Mouse (Mus musculus): Measurements from ENCODE around the gene Cdh1. TPM values are rescaled to one million over a fixed set of nuclear protein-coding genes. Genes with fewer than 3 reads are reported as not detected.

The Cdh1 gene
- polyA plus RNA-seq, 1 experiment from 2014 or later: 28.8 TPM

DNA sequence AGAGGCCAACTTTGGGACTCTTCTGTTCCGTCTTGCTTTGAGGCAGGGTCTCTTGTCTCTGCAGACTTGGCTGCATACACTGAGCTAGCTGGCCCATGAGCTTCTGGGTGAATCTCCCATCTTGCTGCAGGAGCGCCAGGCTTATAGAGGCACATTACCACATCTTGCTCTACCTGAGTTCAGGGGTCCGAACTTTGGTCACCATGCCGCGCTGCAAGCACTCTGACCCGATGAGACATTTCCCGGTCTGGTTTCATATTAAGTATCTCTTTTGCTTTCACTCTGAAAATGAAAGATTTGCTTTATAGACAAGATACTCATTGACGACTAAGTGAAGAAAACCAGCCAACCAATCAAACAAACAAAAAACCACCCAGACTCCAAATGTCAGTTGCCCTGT is 45.3 kb downstream of the Cdh1 start:
- TF ChIP-seq EP300 (IDR thresholded peaks at IDR 0.05; ENCODE audit: low read depth) (no peak), CTCF (IDR thresholded peaks at IDR 0.05; ENCODE audit: low read depth) (no peak)
- 75% methylated on average over 8 of the region's 8 CpGs for WGBS (ENCODE audit: insufficient replicate concordance)
- H3K27me3 ChIP-seq (ENCODE audit: insufficient read depth, low read length): no peaks in the 10 kb centered on the region
- no peak for ATAC-seq
- no peak overlapping the region for H3K9ac ChIP-seq (replicated peaks)
- no peak overlapping the region for H3K4me3 ChIP-seq (ENCODE audit: low read depth, low read length)
- peaks cover 3% of the 10 kb centered on the region; the same call in 1 of the 2 replicates for H3K36me3 ChIP-seq (replicated peaks; ENCODE audit: insufficient read depth, low read length)
- no peak overlapping the region for H3K27ac ChIP-seq (ENCODE audit: low read depth)
- DNase-seq: no peak
- H3K4me1 ChIP-seq (ENCODE audit: insufficient read depth): no peaks in the 10 kb centered on the region
- no peak overlapping the region for H3K4me2 ChIP-seq (ENCODE audit: low read depth, low read length)
- no peaks in the 10 kb centered on the region for H3K9me3 ChIP-seq (ENCODE audit: low read length)

DNA sequence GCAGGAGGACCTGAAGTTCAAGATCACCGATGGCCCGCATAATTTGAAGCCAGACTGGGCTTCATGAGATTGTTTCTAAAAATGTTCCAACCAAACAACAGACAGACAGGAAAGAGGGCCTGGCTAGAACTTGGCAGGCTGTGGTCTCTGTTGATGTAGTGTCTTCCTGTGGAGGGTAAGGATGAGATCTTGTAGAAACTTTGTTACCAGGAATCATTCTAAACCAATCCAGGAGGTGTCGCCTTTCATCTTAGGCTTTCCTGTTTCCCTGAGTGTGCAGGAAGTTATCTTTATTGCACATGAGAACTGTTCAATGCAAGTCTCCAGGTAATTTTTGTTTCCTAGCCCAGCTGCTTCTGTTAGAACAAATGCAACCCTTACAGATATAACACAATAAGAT is 48.8 kb downstream of the Cdh1 start:
- no peaks in the 10 kb centered on the region for H3K4me1 ChIP-seq (ENCODE audit: insufficient read depth)
- DNase-seq (no peak), ATAC-seq (no peak)
- no peak overlapping the region for H3K4me3 ChIP-seq (ENCODE audit: low read depth, low read length)
- H3K9ac ChIP-seq (replicated peaks): no peak overlapping the region
- peaks cover 3% of the 10 kb centered on the region; the same call in 1 of the 2 replicates for H3K36me3 ChIP-seq (replicated peaks; ENCODE audit: insufficient read depth, low read length)
- H3K27ac ChIP-seq (ENCODE audit: low read depth): no peak overlapping the region
- H3K4me2 ChIP-seq (ENCODE audit: low read depth, low read length): no peak overlapping the region
- H3K9me3 ChIP-seq (ENCODE audit: low read length): no peaks in the 10 kb centered on the region
- WGBS (ENCODE audit: insufficient replicate concordance): 41% methylated on average over 3 of the region's 3 CpGs
- TF ChIP-seq EP300 (IDR thresholded peaks at IDR 0.05; ENCODE audit: low read depth): no peak
- TF ChIP-seq CTCF (IDR thresholded peaks at IDR 0.05; ENCODE audit: low read depth): no peak
- no peaks in the 10 kb centered on the region for H3K27me3 ChIP-seq (ENCODE audit: insufficient read depth, low read length)

DNA sequence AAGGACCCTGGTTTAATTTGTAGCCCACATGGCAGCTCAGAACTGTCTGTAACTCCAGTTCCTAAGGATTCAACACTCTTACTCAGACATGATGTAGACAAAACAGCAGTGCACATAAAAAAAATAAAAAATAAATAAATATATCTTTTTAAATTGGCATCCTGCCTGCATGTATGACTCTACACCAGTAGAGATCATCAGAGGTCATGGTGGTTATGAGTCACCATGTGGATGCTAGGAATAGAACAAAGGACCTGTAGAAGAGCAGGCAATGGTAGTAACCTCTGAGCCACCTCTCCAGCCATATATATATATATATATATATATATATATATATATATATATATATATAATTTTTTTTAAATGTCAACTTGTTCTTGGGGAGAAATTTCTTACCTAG is 52.9 kb downstream of the Cdh1 start:
- H3K9me3 ChIP-seq (ENCODE audit: low read length): no peaks in the 10 kb centered on the region
- H3K27me3 ChIP-seq (ENCODE audit: insufficient read depth, low read length): no peaks in the 10 kb centered on the region
- H3K4me3 ChIP-seq (ENCODE audit: low read depth, low read length): no peak overlapping the region
- no peak overlapping the region for H3K9ac ChIP-seq (replicated peaks)
- no peak for DNase-seq
- no peak for TF ChIP-seq EP300 (IDR thresholded peaks at IDR 0.05; ENCODE audit: low read depth)
- TF ChIP-seq CTCF (IDR thresholded peaks at IDR 0.05; ENCODE audit: low read depth): no peak
- peaks cover 11% of the 10 kb centered on the region for H3K36me3 ChIP-seq (replicated peaks; ENCODE audit: insufficient read depth, low read length)
- no peaks in the 10 kb centered on the region for H3K4me1 ChIP-seq (ENCODE audit: insufficient read depth)
- H3K27ac ChIP-seq (ENCODE audit: low read depth): no peak overlapping the region
- H3K4me2 ChIP-seq (ENCODE audit: low read depth, low read length): no peak overlapping the region
- no peak for ATAC-seq

DNA sequence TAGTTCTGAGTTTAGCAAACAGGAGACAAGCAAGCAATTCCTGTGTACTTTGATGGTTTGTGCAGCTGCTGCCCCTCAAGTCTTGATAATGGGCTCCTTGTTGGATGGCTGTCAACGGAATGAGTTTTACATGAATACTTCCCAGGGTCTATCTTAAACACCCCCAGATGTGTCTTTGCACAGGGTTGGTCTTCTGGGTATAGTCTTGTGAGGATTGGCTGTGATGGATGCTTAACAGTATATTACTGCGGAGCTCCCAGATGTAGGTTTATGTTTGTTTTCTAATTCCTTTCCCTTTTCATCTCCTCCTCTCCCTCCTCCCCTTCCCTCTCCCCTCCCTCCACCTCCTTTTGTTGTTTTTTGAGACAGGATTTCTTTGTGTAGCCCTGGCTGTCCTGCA is 69.6 kb downstream of the Cdh1 start:
- Histone ChIP-seq H3K9me3 (ENCODE audit: low read length) (no peaks in the 10 kb centered on the region), H3K36me3 (replicated peaks; ENCODE audit: insufficient read depth, low read length) (no peaks in the 10 kb centered on the region; the same call in 1 of the 2 replicates), H3K4me2 (ENCODE audit: low read depth, low read length) (no peak overlapping the region), H3K27ac (ENCODE audit: low read depth) (no peak overlapping the region), H3K4me1 (ENCODE audit: insufficient read depth) (no peaks in the 10 kb centered on the region), H3K9ac (replicated peaks) (no peak overlapping the region), H3K27me3 (ENCODE audit: insufficient read depth, low read length) (no peaks in the 10 kb centered on the region), H3K4me3 (ENCODE audit: low read depth, low read length) (no peak overlapping the region)
- DNase-seq (no peak), ATAC-seq (no peak)
- TF ChIP-seq CTCF (IDR thresholded peaks at IDR 0.05; ENCODE audit: low read depth) (no peak), EP300 (IDR thresholded peaks at IDR 0.05; ENCODE audit: low read depth) (no peak)
- 67% methylated on average over 2 of the region's 2 CpGs for WGBS (ENCODE audit: insufficient replicate concordance)

DNA sequence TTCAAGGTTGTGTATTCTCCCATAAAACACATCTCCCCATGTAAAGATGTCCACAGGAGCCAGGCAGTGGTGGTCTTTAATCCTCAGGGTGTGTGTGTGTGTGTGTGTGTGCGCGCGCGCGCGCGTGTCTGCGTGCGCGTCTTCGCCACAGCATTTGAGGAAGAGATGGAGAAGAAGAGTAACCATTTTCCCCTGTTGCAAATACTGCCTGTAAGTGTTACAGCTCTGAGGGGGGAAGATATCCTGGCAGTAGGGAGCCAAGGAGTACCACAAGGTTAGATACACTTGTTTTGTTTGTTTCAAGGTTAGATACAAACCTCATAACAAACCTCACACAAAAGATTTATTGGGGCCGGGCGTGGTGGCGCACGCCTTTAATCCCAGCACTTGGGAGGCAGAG is 71.2 kb downstream of the Cdh1 start:
- Histone ChIP-seq H3K4me1 (ENCODE audit: insufficient read depth) (no peaks in the 10 kb centered on the region), H3K9ac (replicated peaks) (no peak overlapping the region), H3K27me3 (ENCODE audit: insufficient read depth, low read length) (no peaks in the 10 kb centered on the region), H3K27ac (ENCODE audit: low read depth) (no peak overlapping the region), H3K4me2 (ENCODE audit: low read depth, low read length) (no peak overlapping the region), H3K4me3 (ENCODE audit: low read depth, low read length) (no peak overlapping the region), H3K36me3 (replicated peaks; ENCODE audit: insufficient read depth, low read length) (no peaks in the 10 kb centered on the region; the same call in 1 of the 2 replicates), H3K9me3 (ENCODE audit: low read length) (no peaks in the 10 kb centered on the region)
- TF ChIP-seq EP300 (IDR thresholded peaks at IDR 0.05; ENCODE audit: low read depth) (no peak), CTCF (IDR thresholded peaks at IDR 0.05; ENCODE audit: low read depth) (no peak)
- no peak for DNase-seq
- WGBS (ENCODE audit: insufficient replicate concordance): 91% methylated on average over 15 of the region's 15 CpGs
- ATAC-seq: no peak

DNA sequence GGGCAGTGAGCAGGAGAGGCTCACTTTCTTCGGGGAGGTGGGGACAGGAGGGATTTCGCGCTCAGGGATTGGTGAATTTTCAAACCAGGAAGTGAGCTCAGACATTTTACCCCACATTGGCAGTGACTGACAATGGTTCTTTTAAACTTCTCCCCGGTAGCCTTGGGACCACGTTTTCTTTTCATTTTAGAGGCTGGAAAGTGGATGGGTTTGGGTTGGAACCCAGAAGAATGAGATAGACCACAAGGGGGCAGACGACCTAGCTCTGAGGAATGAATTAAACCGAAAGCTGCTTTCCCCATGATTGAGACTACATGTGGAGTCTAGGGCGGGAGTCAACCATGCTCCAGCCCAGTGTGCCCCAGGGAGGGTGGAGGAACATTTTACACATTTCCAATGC is 71.7 kb downstream of the Cdh1 start:
- H3K4me1 ChIP-seq (ENCODE audit: insufficient read depth): no peaks in the 10 kb centered on the region
- DNase-seq: no peak
- H3K4me2 ChIP-seq (ENCODE audit: low read depth, low read length): no peak overlapping the region
- no peaks in the 10 kb centered on the region for H3K9me3 ChIP-seq (ENCODE audit: low read length)
- H3K27me3 ChIP-seq (ENCODE audit: insufficient read depth, low read length): no peaks in the 10 kb centered on the region
- no peak overlapping the region for H3K27ac ChIP-seq (ENCODE audit: low read depth)
- TF ChIP-seq CTCF (IDR thresholded peaks at IDR 0.05; ENCODE audit: low read depth): peak; percentile 44
- TF ChIP-seq EP300 (IDR thresholded peaks at IDR 0.05; ENCODE audit: low read depth): no peak
- no peak for ATAC-seq
- H3K9ac ChIP-seq (replicated peaks): no peak overlapping the region
- H3K4me3 ChIP-seq (ENCODE audit: low read depth, low read length): no peak overlapping the region
- H3K36me3 ChIP-seq (replicated peaks; ENCODE audit: insufficient read depth, low read length): no peaks in the 10 kb centered on the region; the same call in 1 of the 2 replicates
- WGBS (ENCODE audit: insufficient replicate concordance): 76% methylated on average over 8 of the region's 8 CpGs
